Mouse (Mus musculus) olfactory bulb, adult 2 months (tissue): Measurements from ENCODE around the gene Eif2b3. TPM values are rescaled to one million over a fixed set of nuclear protein-coding genes. Genes with fewer than 3 reads are reported as not detected.

Experiments used
- H3K27ac ChIP-seq: fragments of 200-500 bp; 2 replicates; pipeline ENCODE4 v1.5.1; 2012; ENCODE audit warnings: low read depth, low read length; ENCODE audit not compliant: insufficient read depth
- H3K4me1 ChIP-seq: fragments of 200-500 bp; 2 replicates; pipeline ENCODE4 v1.6.1; 2012; ENCODE audit warnings: low read length; ENCODE audit not compliant: control insufficient read depth, insufficient read depth
- H3K4me3 ChIP-seq: fragments of 200-500 bp; 2 replicates; pipeline ENCODE4 v1.5.1; 2012; ENCODE audit warnings: mild to moderate bottlenecking, low read depth, low read length, moderate library complexity; ENCODE audit not compliant: insufficient read depth
- CTCF ChIP-seq: fragments of 200-500 bp; IDR thresholded peaks from 2 replicates; pipeline ENCODE4 v1.5.1; 2012; ENCODE audit warnings: low read depth, mild to moderate bottlenecking, low read length, moderate library complexity; ENCODE audit not compliant: insufficient read depth
- POLR2A ChIP-seq: fragments of 200-500 bp; IDR thresholded peaks from 2 replicates; pipeline ENCODE4 v1.6.1; 2012; ENCODE audit warnings: mild to moderate bottlenecking, low read depth, low read length, moderate library complexity; ENCODE audit not compliant: insufficient read depth
- WGBS: fragments of 180-500 bp; shearing (Covaris S2); methylation state at CpG from one replicate; pipeline ENCODE4 v1.1.7; 2018; 5-methylcytosine and 5-hydroxymethylcytosine counted together
- polyA plus RNA-seq: library from polyadenylated mRNA; stranded (reverse); fragments of >200 nt; gene quantifications from 2 replicates; pipeline ENCODE4 v1.2.4, GENCODE M21; 2012; ENCODE audit warnings: low replicate concordance; ENCODE audit not compliant: missing spikeins, insufficient read depth, insufficient read length

Gene Eif2b3
- polyA plus RNA-seq, 1 experiment = not detected

- Histone ChIP-seq H3K27ac (no peak overlapping the region), H3K4me1 (no peaks in the 10 kb centered on the region), H3K4me3 (no peak overlapping the region)
- WGBS = 85% methylated on average over 1 of the region's 1 CpGs
- no peak for TF ChIP-seq POLR2A
- no peak for TF ChIP-seq CTCF
Observed at GRCm38 (mm10) chr4:117069647-117070046, 50.4 kb downstream of the Eif2b3 start.

GRCm38 (mm10) chr4:117070624-117071023 is 51.4 kb downstream of the Eif2b3 start:
- Histone ChIP-seq H3K27ac (no peak overlapping the region), H3K4me1 (no peaks in the 10 kb centered on the region), H3K4me3 (no peak overlapping the region)
- WGBS = 91% methylated on average over 4 of the region's 4 CpGs
- no peak for TF ChIP-seq POLR2A
- no peak for TF ChIP-seq CTCF

- H3K4me3 ChIP-seq = no peak overlapping the region
- no peak for TF ChIP-seq CTCF
- no peak for TF ChIP-seq POLR2A
- no peaks in the 10 kb centered on the region for H3K4me1 ChIP-seq
- no peak overlapping the region for H3K27ac ChIP-seq
- WGBS = 96% methylated on average over 5 of the region's 5 CpGs
Observed at GRCm38 (mm10) chr4:117071183-117071582, 52.0 kb downstream of the Eif2b3 start.

GRCm38 (mm10) chr4:117087948-117088640 is 68.9 kb downstream of the Eif2b3 start:
- TF ChIP-seq CTCF (no peak), POLR2A (no peak)
- Histone ChIP-seq H3K4me1 (no peaks in the 10 kb centered on the region), H3K27ac (no peak overlapping the region), H3K4me3 (no peak overlapping the region)
- 83% methylated on average over 7 of the region's 7 CpGs for WGBS

- H3K4me1 ChIP-seq = peaks cover 2% of the 10 kb centered on the region
- TF ChIP-seq POLR2A (no peak), CTCF (no peak)
- no peak overlapping the region for H3K27ac ChIP-seq
- no peak overlapping the region for H3K4me3 ChIP-seq
- WGBS = 88% methylated on average over 7 of the region's 7 CpGs
Observed at GRCm38 (mm10) chr4:117090586-117090985, 71.4 kb downstream of the Eif2b3 start.

- Histone ChIP-seq H3K4me3 (no peak overlapping the region), H3K4me1 (peaks cover 19% of the 10 kb centered on the region), H3K27ac (no peak overlapping the region)
- TF ChIP-seq CTCF (no peak), POLR2A (no peak)
- WGBS = 77% methylated on average over 3 of the region's 3 CpGs
Observed at GRCm38 (mm10) chr4:117094626-117095361, 75.6 kb downstream of the Eif2b3 start.

GRCm38 (mm10) chr4:117095551-117096452 is 76.6 kb downstream of the Eif2b3 start, which contains the start of gene Ptch2:
Gene Ptch2 (plus strand): TSS chr4:117096075.
- TF ChIP-seq POLR2A (no peak), CTCF (no peak)
- H3K4me1 ChIP-seq = peaks cover 19% of the 10 kb centered on the region
- H3K4me3 ChIP-seq = peak within 1 kb of the TSS; percentile 73
- under 1% methylated on average over 49 of the region's 50 CpGs for WGBS
- no peak within 1 kb of the TSS; the same call in 1 of the 2 replicates for H3K27ac ChIP-seq

- 19% methylated on average over 5 of the region's 5 CpGs for WGBS
- Histone ChIP-seq H3K27ac (no peak overlapping the region), H3K4me3 (peak overlapping the region; percentile 28), H3K4me1 (peaks cover 19% of the 10 kb centered on the region)
- no peak for TF ChIP-seq POLR2A
- TF ChIP-seq CTCF = no peak
Observed at GRCm38 (mm10) chr4:117096666-117097065, 77.5 kb downstream of the Eif2b3 start.
